Mouse (Mus musculus): ENCODE measurements around the gene Bmper.

GRCm38 (mm10) chr9:23442168-23442567 is 219.3 kb downstream of the Bmper start:
- TF ChIP-seq GATA1 (IDR thresholded peaks at IDR 0.05; ENCODE audit: borderline replicate concordance, low read length) (no peak), FLI1 (IDR thresholded peaks at IDR 0.05; ENCODE audit: low read length) (no peak)

Measured in megakaryocyte, embryonic 14.5 days (primary cell).